Mouse (Mus musculus): ENCODE measurements around the gene Drd1. TPM values are rescaled to one million over a fixed set of nuclear protein-coding genes. Genes with fewer than 3 reads are reported as not detected.

Gene Drd1
- total and polyA plus RNA-seq, 2 experiments from 2014 or later: 0.15 to 0.61 TPM

DNA sequence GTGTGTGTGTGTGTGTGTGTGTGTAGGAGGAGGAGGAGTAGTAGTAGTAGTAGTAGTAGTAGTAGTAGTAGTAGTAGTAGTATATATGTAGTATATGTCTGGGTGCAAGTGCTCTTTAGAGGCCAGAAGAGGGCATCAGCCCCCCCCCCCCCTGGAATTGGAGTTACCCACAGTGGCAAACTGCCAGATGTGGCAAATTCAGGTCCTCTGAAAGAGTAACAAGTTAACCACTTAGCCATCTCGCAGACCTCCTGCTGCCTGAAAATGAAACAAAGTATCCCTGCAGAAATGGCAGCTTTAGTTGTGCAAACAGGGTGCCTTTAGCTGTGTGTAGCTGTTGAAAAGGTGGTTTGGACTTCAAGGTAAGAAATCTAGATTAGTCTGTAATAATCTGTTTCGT, 18.0 kb upstream of the Drd1 start:
- H3K27ac ChIP-seq (ENCODE audit: low read depth): peak overlapping the region; percentile 87; the same call in 1 of the 2 replicates
- no peak for TF ChIP-seq CTCF (IDR thresholded peaks at IDR 0.05; ENCODE audit: low read depth)
- TF ChIP-seq EP300 (IDR thresholded peaks at IDR 0.05; ENCODE audit: low read depth): no peak
- H3K4me3 ChIP-seq (ENCODE audit: low read depth, low read length): no peak overlapping the region
- H3K4me2 ChIP-seq (ENCODE audit: low read depth, low read length): no peak overlapping the region
- no peaks in the 10 kb centered on the region for H3K27me3 ChIP-seq (ENCODE audit: control insufficient read depth, insufficient read depth, low read length)
- peaks cover 9% of the 10 kb centered on the region; the same call in 1 of the 2 replicates for H3K4me1 ChIP-seq (ENCODE audit: control insufficient read depth, insufficient read depth)
- no peaks in the 10 kb centered on the region for H3K9me3 ChIP-seq (replicated peaks; ENCODE audit: control insufficient read depth, low read length)
- WGBS: 59% methylated on average over 2 of the region's 2 CpGs
- DNase-seq (ENCODE audit: low spot score) (no peak), ATAC-seq (ENCODE audit: insufficient read depth, low read depth) (no peak)
- H3K9ac ChIP-seq (replicated peaks; ENCODE audit: low read depth, low read length): no peak overlapping the region
- no peaks in the 10 kb centered on the region for H3K36me3 ChIP-seq (replicated peaks; ENCODE audit: control insufficient read depth, insufficient read depth, low read length)

- Histone ChIP-seq H3K4me2 (ENCODE audit: low read depth, low read length) (peak overlapping the region; percentile 79), H3K9ac (replicated peaks; ENCODE audit: low read depth, low read length) (no peak overlapping the region), H3K27ac (ENCODE audit: low read depth) (peak overlapping the region; percentile 87), H3K27me3 (ENCODE audit: control insufficient read depth, insufficient read depth, low read length) (no peaks in the 10 kb centered on the region), H3K9me3 (replicated peaks; ENCODE audit: control insufficient read depth, low read length) (no peaks in the 10 kb centered on the region), H3K4me3 (ENCODE audit: low read depth, low read length) (no peak overlapping the region), H3K36me3 (replicated peaks; ENCODE audit: control insufficient read depth, insufficient read depth, low read length) (no peaks in the 10 kb centered on the region), H3K4me1 (ENCODE audit: control insufficient read depth, insufficient read depth) (peaks cover 9% of the 10 kb centered on the region; the same call in 1 of the 2 replicates)
- WGBS: 13% methylated on average over 1 of the region's 1 CpGs
- no peak for TF ChIP-seq EP300 (IDR thresholded peaks at IDR 0.05; ENCODE audit: low read depth)
- TF ChIP-seq CTCF (IDR thresholded peaks at IDR 0.05; ENCODE audit: low read depth): no peak
- DNase-seq (ENCODE audit: low spot score) (peak; percentile 56), ATAC-seq (ENCODE audit: insufficient read depth, low read depth) (no peak)
These were observed 17.6 kb upstream of the Drd1 start for GRCm38 (mm10) chr13:54073066-54073465.

DNA sequence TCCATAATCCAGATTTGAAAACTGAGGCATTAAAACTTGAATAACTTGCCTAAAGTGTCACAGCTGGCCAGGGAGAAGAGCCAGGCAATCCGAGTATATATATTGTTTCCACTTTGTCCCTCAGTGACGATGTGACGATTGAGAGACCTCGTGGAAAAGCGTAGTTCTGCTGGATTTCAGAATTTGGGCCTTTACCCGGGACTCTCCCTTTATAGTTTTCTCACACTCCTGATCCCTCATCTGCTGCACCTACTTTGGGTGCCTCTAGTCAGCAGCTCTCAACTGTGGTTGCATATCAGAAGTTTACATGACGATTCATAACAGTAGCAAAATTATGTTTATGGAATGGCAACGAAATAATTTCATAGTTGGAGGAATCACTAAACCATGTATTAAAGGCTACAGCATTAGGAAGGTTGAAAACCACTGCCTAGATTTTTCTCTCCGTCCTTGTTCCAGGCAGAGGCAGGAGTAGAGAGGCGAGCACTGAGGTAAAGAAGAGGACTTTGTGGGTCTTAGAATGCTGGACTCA, 17.1 kb upstream of the Drd1 start:
- H3K27ac ChIP-seq (ENCODE audit: low read depth): peak overlapping the region; percentile 87
- no peak for ATAC-seq (ENCODE audit: insufficient read depth, low read depth)
- H3K4me1 ChIP-seq (ENCODE audit: control insufficient read depth, insufficient read depth): peaks cover 6% of the 10 kb centered on the region; the same call in 1 of the 2 replicates
- H3K27me3 ChIP-seq (ENCODE audit: control insufficient read depth, insufficient read depth, low read length): no peaks in the 10 kb centered on the region
- 28% methylated on average over 10 of the region's 10 CpGs for WGBS
- TF ChIP-seq EP300 (IDR thresholded peaks at IDR 0.05; ENCODE audit: low read depth): no peak
- TF ChIP-seq CTCF (IDR thresholded peaks at IDR 0.05; ENCODE audit: low read depth): no peak
- H3K36me3 ChIP-seq (replicated peaks; ENCODE audit: control insufficient read depth, insufficient read depth, low read length): no peaks in the 10 kb centered on the region
- no peak for DNase-seq (ENCODE audit: low spot score)
- peak overlapping the region; percentile 76; the same call in 1 of the 2 replicates for H3K9ac ChIP-seq (replicated peaks; ENCODE audit: low read depth, low read length)
- H3K4me2 ChIP-seq (ENCODE audit: low read depth, low read length): peak overlapping the region; percentile 79
- H3K4me3 ChIP-seq (ENCODE audit: low read depth, low read length): peak overlapping the region; percentile 85
- no peaks in the 10 kb centered on the region for H3K9me3 ChIP-seq (replicated peaks; ENCODE audit: control insufficient read depth, low read length)

DNA sequence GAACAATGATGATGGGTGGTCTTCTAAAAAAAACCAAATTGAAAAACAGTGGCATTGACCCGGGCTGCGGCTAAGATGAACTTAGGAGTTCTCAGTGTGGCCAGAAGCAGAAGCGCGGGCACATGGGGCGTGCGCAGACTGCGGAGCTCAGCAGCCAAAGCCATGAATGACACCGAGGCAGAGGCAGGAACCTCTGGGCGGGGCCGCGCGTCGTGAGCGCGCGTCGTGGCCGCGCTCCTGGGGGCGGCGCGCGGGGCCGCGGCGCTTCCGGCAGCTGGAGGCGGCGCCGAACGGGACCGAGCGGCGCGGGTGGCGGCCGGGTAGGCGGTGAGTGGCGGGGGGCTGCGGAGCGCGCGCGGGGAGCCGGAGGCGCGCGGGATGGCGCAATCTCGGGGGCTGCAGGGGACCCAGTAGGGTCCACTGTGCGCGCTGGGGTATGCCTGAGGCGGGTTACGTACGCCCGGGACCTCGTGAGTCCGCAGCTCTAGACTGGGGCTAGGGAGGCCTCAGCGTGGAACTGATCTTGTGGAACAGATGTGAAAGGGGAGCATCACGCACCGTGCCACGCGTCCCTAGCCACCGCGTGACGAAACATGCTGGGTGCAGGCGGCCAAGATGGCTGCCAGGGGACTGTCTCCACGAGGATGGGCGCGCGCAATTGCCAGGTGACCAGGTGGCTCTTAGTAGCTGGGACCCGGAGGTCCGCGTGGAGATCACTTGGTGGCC, 16.3 kb upstream of the Drd1 start, which contains the start of gene Sfxn1:
Sfxn1 (plus strand) TSS at position 264 of the 726 bp plus-strand sequence.
- H3K4me3 ChIP-seq (ENCODE audit: low read depth, low read length): peak within 1 kb of the TSS; percentile 85
- H3K36me3 ChIP-seq (replicated peaks; ENCODE audit: control insufficient read depth, insufficient read depth, low read length): no peaks in the 10 kb centered on the region
- H3K9ac ChIP-seq (replicated peaks; ENCODE audit: low read depth, low read length): peak within 1 kb of the TSS; percentile 76
- H3K4me1 ChIP-seq (ENCODE audit: control insufficient read depth, insufficient read depth): peaks cover 6% of the 10 kb centered on the region; the same call in 1 of the 2 replicates
- peak; percentile 81 for ATAC-seq (ENCODE audit: insufficient read depth, low read depth)
- H3K27ac ChIP-seq (ENCODE audit: low read depth): peak within 1 kb of the TSS; percentile 87
- H3K9me3 ChIP-seq (replicated peaks; ENCODE audit: control insufficient read depth, low read length): no peaks in the 10 kb centered on the region
- peak within 1 kb of the TSS; percentile 79 for H3K4me2 ChIP-seq (ENCODE audit: low read depth, low read length)
- TF ChIP-seq CTCF (IDR thresholded peaks at IDR 0.05; ENCODE audit: low read depth) (no peak), EP300 (IDR thresholded peaks at IDR 0.05; ENCODE audit: low read depth) (no peak)
- peak; percentile 39 for DNase-seq (ENCODE audit: low spot score)
- WGBS: under 1% methylated on average over 72 of the region's 74 CpGs
- H3K27me3 ChIP-seq (ENCODE audit: control insufficient read depth, insufficient read depth, low read length): no peaks in the 10 kb centered on the region

- no peaks in the 10 kb centered on the region for H3K9me3 ChIP-seq (replicated peaks; ENCODE audit: control insufficient read depth, low read length)
- DNase-seq (ENCODE audit: low spot score): no peak
- ATAC-seq (ENCODE audit: insufficient read depth, low read depth): no peak
- no peak overlapping the region for H3K9ac ChIP-seq (replicated peaks; ENCODE audit: low read depth, low read length)
- 95% methylated on average over 9 of the region's 9 CpGs for WGBS
- no peaks in the 10 kb centered on the region for H3K27me3 ChIP-seq (ENCODE audit: control insufficient read depth, insufficient read depth, low read length)
- no peak for TF ChIP-seq CTCF (IDR thresholded peaks at IDR 0.05; ENCODE audit: low read depth)
- H3K27ac ChIP-seq (ENCODE audit: low read depth): no peak overlapping the region
- H3K36me3 ChIP-seq (replicated peaks; ENCODE audit: control insufficient read depth, insufficient read depth, low read length): no peaks in the 10 kb centered on the region
- no peak overlapping the region for H3K4me2 ChIP-seq (ENCODE audit: low read depth, low read length)
- H3K4me3 ChIP-seq (ENCODE audit: low read depth, low read length): no peak overlapping the region
- H3K4me1 ChIP-seq (ENCODE audit: control insufficient read depth, insufficient read depth): peaks cover 3% of the 10 kb centered on the region; the same call in 1 of the 2 replicates
These were observed 15.5 kb upstream of the Drd1 start for GRCm38 (mm10) chr13:54071011-54071410.
